Mouse (Mus musculus) kidney, embryonic 14.5 days (tissue): ENCODE results near the gene Nup133. TPM values are rescaled to one million over a fixed set of nuclear protein-coding genes. Genes with fewer than 3 reads are reported as not detected.

Experiments
- ATAC-seq: fragments of 200-750 bp; cut with Nextera tagmentation; 2 replicates; pipeline ENCODE4 v1.8.0; 2017; ENCODE audit warnings: moderate number of reproducible peaks, mild to moderate bottlenecking, moderate TSS enrichment, moderate library complexity; ENCODE audit not compliant: low FRiP score, low TSS enrichment
- H3K27ac ChIP-seq: fragments of 300-500 bp; sonication (generic); 2 replicates; pipeline ENCODE4 v1.5.1; 2014; ENCODE audit warnings: low read depth, mild to moderate bottlenecking, low read length, moderate library complexity, mixed read lengths
- H3K27me3 ChIP-seq: fragments of 300-500 bp; sonication (generic); 2 replicates; pipeline ENCODE4 v1.6.1; 2014; ENCODE audit warnings: mild to moderate bottlenecking, low read length; ENCODE audit not compliant: control insufficient read depth, insufficient read depth
- H3K36me3 ChIP-seq: fragments of 300-500 bp; sonication (generic); 2 replicates; pipeline ENCODE4 v1.6.1; 2014; ENCODE audit warnings: low read length, mixed read lengths; ENCODE audit not compliant: control insufficient read depth, insufficient read depth
- H3K4me1 ChIP-seq: fragments of 300-500 bp; sonication (generic); 2 replicates; pipeline ENCODE4 v1.6.1; 2014; ENCODE audit warnings: low read length, mixed read lengths; ENCODE audit not compliant: control insufficient read depth, insufficient read depth
- H3K4me2 ChIP-seq: fragments of 300-500 bp; sonication (generic); replicated peaks from 2 replicates; pipeline ENCODE4 v1.6.1; 2014; ENCODE audit warnings: low read depth, mild to moderate bottlenecking, low read length
- H3K4me3 ChIP-seq: fragments of 300-500 bp; sonication (generic); 2 replicates; pipeline ENCODE4 v1.5.1; 2014; ENCODE audit warnings: mild to moderate bottlenecking, low read length
- H3K9ac ChIP-seq: fragments of 300-500 bp; sonication (generic); 2 replicates; pipeline ENCODE4 v1.6.1; 2014; ENCODE audit warnings: low read depth, mild to moderate bottlenecking, low read length, moderate library complexity
- H3K9me3 ChIP-seq: fragments of 300-500 bp; sonication (generic); 2 replicates; pipeline ENCODE4 v1.6.1; 2016; ENCODE audit warnings: low read length; ENCODE audit not compliant: control insufficient read depth
- WGBS: fragments of 180-500 bp; shearing (Covaris S2); extraction: QIAGEN DNeasy Blood & Tissue Kit; methylation state at CpG from one replicate; pipeline ENCODE4 v1.1.7; 2014; 5-methylcytosine and 5-hydroxymethylcytosine counted together
- polyA plus RNA-seq: library from polyadenylated mRNA; unstranded; fragments of >200 nt; fragmentation: Nextera tagmentation; extraction: Ambion mirVana; gene quantifications from 2 replicates; pipeline ENCODE4 v1.2.1, GENCODE M21; 2014

Gene Nup133
- polyA plus RNA-seq, 1 experiment from 2014 or later, result 55.0 TPM

GRCm38 (mm10) chr8:123982291-123982793, 33.3 kb upstream of the Nup133 start:
- Histone ChIP-seq H3K36me3 (no peaks in the 10 kb centered on the region), H3K4me3 (peak overlapping the region; percentile 85), H3K9ac (peak overlapping the region; percentile 80), H3K4me1 (0 out of 2 replicates have a peak, but pooled peaks cover 7% of the 10 kb centered on the region), H3K4me2 (peak overlapping the region; percentile 94), H3K27me3 (no peaks in the 10 kb centered on the region), H3K9me3 (no peaks in the 10 kb centered on the region), H3K27ac (no peak overlapping the region)
- ATAC-seq, result peak; percentile 62
- WGBS, result under 1% methylated on average over 39 of the region's 48 CpGs

DNA sequence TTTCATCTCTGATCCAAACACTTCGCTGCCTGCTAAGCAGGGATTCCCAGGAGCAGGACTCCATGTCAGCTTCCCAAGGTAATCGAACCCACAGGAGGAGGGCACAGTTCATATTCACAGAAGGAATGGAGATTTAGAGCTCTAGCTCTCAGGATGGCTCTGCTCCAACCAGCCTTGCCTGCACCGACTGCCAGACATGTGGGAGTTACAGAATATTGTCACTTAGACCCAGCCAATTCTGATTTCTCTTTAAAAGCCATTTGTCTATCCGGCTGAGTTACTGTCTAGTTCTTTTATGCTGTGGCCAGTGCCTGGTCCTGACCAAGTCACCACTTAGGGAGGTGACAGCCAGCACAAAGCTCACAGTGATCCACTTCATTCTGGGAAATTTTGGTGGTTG, 32.6 kb upstream of the Nup133 start:
- no peaks in the 10 kb centered on the region for H3K36me3 ChIP-seq
- 24% methylated on average over 4 of the region's 4 CpGs for WGBS
- no peaks in the 10 kb centered on the region for H3K27me3 ChIP-seq
- ATAC-seq, result no peak
- peak overlapping the region; percentile 85; the same call in 1 of the 2 replicates for H3K4me3 ChIP-seq
- H3K9me3 ChIP-seq, result no peaks in the 10 kb centered on the region
- 0 out of 2 replicates have a peak, but pooled peaks cover 7% of the 10 kb centered on the region for H3K4me1 ChIP-seq
- H3K9ac ChIP-seq, result 0 out of 2 replicates have a peak overlapping the region, but pooled peaks have one; percentile 80
- peak overlapping the region; percentile 94 for H3K4me2 ChIP-seq
- H3K27ac ChIP-seq, result no peak overlapping the region

GRCm38 (mm10) chr8:123980239-123980638, 31.2 kb upstream of the Nup133 start:
- H3K4me1 ChIP-seq, result 0 out of 2 replicates have a peak, but pooled peaks cover 7% of the 10 kb centered on the region
- no peak overlapping the region for H3K27ac ChIP-seq
- H3K9me3 ChIP-seq, result no peaks in the 10 kb centered on the region
- H3K36me3 ChIP-seq, result no peaks in the 10 kb centered on the region
- H3K27me3 ChIP-seq, result no peaks in the 10 kb centered on the region
- no peak overlapping the region for H3K9ac ChIP-seq
- no peak overlapping the region for H3K4me3 ChIP-seq
- WGBS, result 71% methylated on average over 4 of the region's 4 CpGs
- ATAC-seq, result no peak
- no peak overlapping the region for H3K4me2 ChIP-seq

- ATAC-seq, result no peak
- Histone ChIP-seq H3K9me3 (no peaks in the 10 kb centered on the region), H3K36me3 (no peaks in the 10 kb centered on the region), H3K4me2 (0 out of 2 replicates have a peak overlapping the region, but pooled peaks have one; percentile 12), H3K9ac (no peak overlapping the region), H3K4me3 (no peak overlapping the region), H3K27me3 (no peaks in the 10 kb centered on the region), H3K4me1 (0 out of 2 replicates have a peak, but pooled peaks cover 7% of the 10 kb centered on the region), H3K27ac (no peak overlapping the region)
- WGBS, result 77% methylated on average over 8 of the region's 8 CpGs
Observed at GRCm38 (mm10) chr8:123978926-123979325, 29.9 kb upstream of the Nup133 start.

DNA sequence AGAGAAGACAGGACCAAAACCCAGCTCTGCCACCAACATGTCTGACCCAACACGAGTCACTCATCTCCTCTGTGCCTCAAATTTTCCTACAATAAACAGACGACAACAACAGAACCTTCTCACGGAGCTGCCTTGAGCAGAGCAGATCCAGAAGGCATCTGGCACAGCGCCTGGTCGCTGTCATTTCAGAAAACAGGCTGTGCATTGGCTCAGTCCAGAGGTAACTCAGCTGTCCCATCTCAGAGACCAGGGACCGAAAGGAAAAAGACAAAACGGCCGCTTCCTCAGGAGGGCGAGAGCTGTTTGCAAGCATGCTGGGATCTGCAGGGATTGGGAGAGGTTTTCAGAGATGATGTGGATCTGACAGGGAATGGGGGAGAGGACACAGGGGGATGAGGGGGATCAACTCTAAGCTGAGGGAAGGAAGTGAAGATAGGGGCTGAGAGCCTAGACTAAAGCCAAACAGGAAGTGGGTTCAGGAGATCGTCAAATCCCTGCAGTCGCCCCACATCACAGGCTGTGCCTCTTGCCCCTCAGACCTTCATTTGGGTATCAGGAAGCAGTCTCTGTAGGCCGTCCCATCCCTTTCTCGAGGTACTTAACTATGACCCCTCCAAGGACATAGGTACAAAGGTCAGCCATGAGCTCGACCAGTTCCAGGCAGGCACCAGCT, 29.2 kb upstream of the Nup133 start:
- Histone ChIP-seq H3K27me3 (no peaks in the 10 kb centered on the region), H3K9ac (no peak overlapping the region), H3K9me3 (no peaks in the 10 kb centered on the region), H3K27ac (no peak overlapping the region), H3K4me1 (0 out of 2 replicates have a peak, but pooled peaks cover 7% of the 10 kb centered on the region), H3K4me2 (peak overlapping the region; percentile 12; the same call in 1 of the 2 replicates), H3K36me3 (no peaks in the 10 kb centered on the region), H3K4me3 (no peak overlapping the region)
- no peak for ATAC-seq
- 49% methylated on average over 14 of the region's 14 CpGs for WGBS

GRCm38 (mm10) chr8:123977499-123977898, 28.4 kb upstream of the Nup133 start:
- Histone ChIP-seq H3K27me3 (no peaks in the 10 kb centered on the region), H3K4me3 (no peak overlapping the region), H3K4me1 (0 out of 2 replicates have a peak, but pooled peaks cover 7% of the 10 kb centered on the region), H3K4me2 (no peak overlapping the region), H3K9me3 (no peaks in the 10 kb centered on the region), H3K36me3 (no peaks in the 10 kb centered on the region), H3K9ac (no peak overlapping the region), H3K27ac (no peak overlapping the region)
- WGBS, result 93% methylated on average over 4 of the region's 4 CpGs
- ATAC-seq, result no peak

DNA sequence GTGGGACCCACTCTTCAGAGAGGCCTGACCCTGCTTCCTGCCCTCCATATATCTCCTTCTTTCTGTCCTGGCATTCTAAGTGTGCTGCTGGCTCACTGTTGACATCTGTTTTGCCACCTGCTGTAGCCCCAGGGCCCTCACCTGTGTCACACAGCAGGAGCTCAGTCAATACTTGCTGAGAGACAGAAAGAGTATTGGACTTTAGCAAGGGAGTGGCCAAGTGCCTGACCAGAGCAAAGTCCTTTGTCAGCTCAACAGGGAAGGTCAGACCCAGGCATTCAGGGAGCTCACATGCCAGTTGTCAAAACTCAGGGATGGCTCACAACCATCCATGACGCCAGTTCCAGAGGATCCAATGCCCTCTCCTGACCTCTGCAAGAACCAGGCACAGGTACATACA, 24.4 kb upstream of the Nup133 start:
- H3K9me3 ChIP-seq, result no peaks in the 10 kb centered on the region
- ATAC-seq, result no peak
- H3K4me2 ChIP-seq, result no peak overlapping the region
- no peak overlapping the region for H3K27ac ChIP-seq
- H3K36me3 ChIP-seq, result no peaks in the 10 kb centered on the region
- H3K9ac ChIP-seq, result no peak overlapping the region
- H3K4me1 ChIP-seq, result 0 out of 2 replicates have a peak, but pooled peaks cover 4% of the 10 kb centered on the region
- no peaks in the 10 kb centered on the region for H3K27me3 ChIP-seq
- WGBS, result 71% methylated on average over 1 of the region's 1 CpGs
- no peak overlapping the region for H3K4me3 ChIP-seq

DNA sequence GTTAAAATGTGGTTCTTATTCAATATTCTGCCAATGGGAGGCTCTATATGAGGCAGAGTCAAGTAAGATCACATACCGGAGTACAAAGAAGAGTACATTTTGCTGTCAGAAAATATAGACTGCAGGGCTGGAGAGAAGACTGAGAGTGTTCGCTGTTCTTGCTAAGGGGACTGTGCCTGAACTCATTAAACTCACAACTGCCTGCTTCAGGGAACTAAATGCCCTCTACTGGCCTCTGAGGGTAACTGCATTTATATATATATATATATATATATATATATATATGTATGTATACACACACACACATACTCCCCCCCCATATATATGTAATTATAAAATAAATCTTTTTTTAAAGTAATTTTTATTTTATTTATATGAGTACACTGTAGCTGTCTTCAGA, 17.8 kb upstream of the Nup133 start:
- Histone ChIP-seq H3K27me3 (no peaks in the 10 kb centered on the region), H3K4me3 (no peak overlapping the region), H3K4me2 (no peak overlapping the region), H3K27ac (no peak overlapping the region), H3K36me3 (peaks cover 19% of the 10 kb centered on the region; the same call in 1 of the 2 replicates), H3K4me1 (no peaks in the 10 kb centered on the region), H3K9ac (no peak overlapping the region), H3K9me3 (no peaks in the 10 kb centered on the region)
- 69% methylated on average over 2 of the region's 2 CpGs for WGBS
- ATAC-seq, result no peak

GRCm38 (mm10) chr8:123961371-123961770, 12.3 kb upstream of the Nup133 start:
- no peak overlapping the region for H3K4me3 ChIP-seq
- H3K27ac ChIP-seq, result no peak overlapping the region
- no peaks in the 10 kb centered on the region for H3K9me3 ChIP-seq
- no peak overlapping the region for H3K9ac ChIP-seq
- no peak for ATAC-seq
- H3K36me3 ChIP-seq, result peaks cover 25% of the 10 kb centered on the region; the same call in 1 of the 2 replicates
- WGBS, result 73% methylated on average over 1 of the region's 1 CpGs
- no peaks in the 10 kb centered on the region for H3K27me3 ChIP-seq
- H3K4me2 ChIP-seq, result no peak overlapping the region
- no peaks in the 10 kb centered on the region for H3K4me1 ChIP-seq
